Mouse (Mus musculus) neural tube, embryonic 14.5 days (tissue): ENCODE data around the gene Gm15127. TPM values are rescaled to one million over a fixed set of nuclear protein-coding genes. Genes with fewer than 3 reads are reported as not detected.
"Not testable (repeated sequence)": the region's sequence is repeated elsewhere in the genome, so short reads cannot be mapped to it uniquely, and the experiment has no call there.

Source experiments
- ATAC-seq: fragments of 200-750 bp; cut with Nextera tagmentation; 2 replicates; pipeline ENCODE4 v1.8.0; 2017; ENCODE audit warnings: low read depth, mild to moderate bottlenecking, moderate TSS enrichment, moderate library complexity
- H3K27ac ChIP-seq: fragments of 300-500 bp; sonication (generic); 2 replicates; pipeline ENCODE4 v1.5.1; 2014; ENCODE audit warnings: low read depth, mild to moderate bottlenecking, control low read depth, low read length, moderate library complexity, mixed read lengths
- H3K27me3 ChIP-seq: fragments of 300-500 bp; sonication (generic); 2 replicates; pipeline ENCODE4 v1.6.1; 2014; ENCODE audit warnings: low read length; ENCODE audit not compliant: control insufficient read depth, insufficient read depth
- H3K36me3 ChIP-seq: fragments of 300-500 bp; sonication (generic); 2 replicates; pipeline ENCODE4 v1.6.1; 2014; ENCODE audit warnings: low read length, mixed read lengths; ENCODE audit not compliant: control insufficient read depth, insufficient read depth
- H3K4me1 ChIP-seq: fragments of 300-500 bp; sonication (generic); 2 replicates; pipeline ENCODE4 v1.6.1; 2014; ENCODE audit warnings: low read length; ENCODE audit not compliant: control insufficient read depth, insufficient read depth
- H3K4me2 ChIP-seq: fragments of 300-500 bp; sonication (generic); 2 replicates; pipeline ENCODE4 v1.6.1; 2014; ENCODE audit warnings: mild to moderate bottlenecking, low read depth, low read length, control low read depth
- H3K4me3 ChIP-seq: fragments of 300-500 bp; sonication (generic); 2 replicates; pipeline ENCODE4 v1.5.1; 2014; ENCODE audit warnings: low read depth, low read length, control low read depth, mixed read lengths
- H3K9ac ChIP-seq: fragments of 300-500 bp; sonication (generic); replicated peaks from 2 replicates; pipeline ENCODE4 v1.6.1; 2014; ENCODE audit warnings: low read depth, mild to moderate bottlenecking, control low read depth, low read length, mixed read lengths
- H3K9me3 ChIP-seq: fragments of 300-500 bp; sonication (generic); 2 replicates; pipeline ENCODE4 v1.6.1; 2016; ENCODE audit warnings: low read length; ENCODE audit not compliant: control insufficient read depth
- WGBS: fragments of 180-500 bp; shearing (Covaris S2); extraction: QIAGEN DNeasy Blood & Tissue Kit; methylation state at CpG from one replicate; pipeline ENCODE4 v1.1.7; 2014; 5-methylcytosine and 5-hydroxymethylcytosine counted together
- polyA plus RNA-seq: library from polyadenylated mRNA; unstranded; fragments of >200 nt; fragmentation: Nextera tagmentation; extraction: Ambion mirVana; gene quantifications from 2 replicates; pipeline ENCODE4 v1.2.1, GENCODE M21; 2014

Gm15127 gene
- not detected in 2 replicates for polyA plus RNA-seq

- H3K27me3 ChIP-seq, H3K4me2 ChIP-seq, H3K36me3 ChIP-seq, H3K9ac ChIP-seq, H3K9me3 ChIP-seq, H3K4me1 ChIP-seq, ATAC-seq, H3K27ac ChIP-seq, H3K4me3 ChIP-seq: not testable (repeated sequence)
- WGBS: 83% methylated on average over 2 of the region's 4 CpGs
These were observed at the start of gene Gm15127 for GRCm38 (mm10) chrX:148663298-148663697. Gene Gm15127, plus strand, starts transcription at chrX:148663598.

GRCm38 (mm10) chrX:148615053-148615452 lies 48.3 kb upstream of the Gm15127 start, which contains the start of gene Gm8334:
Gene Gm8334, minus strand, starts transcription at chrX:148615153.
- not testable (repeated sequence) for H3K9ac ChIP-seq, H3K27me3 ChIP-seq, ATAC-seq, H3K4me1 ChIP-seq, H3K4me3 ChIP-seq, H3K9me3 ChIP-seq, H3K36me3 ChIP-seq, H3K27ac ChIP-seq, H3K4me2 ChIP-seq
- 92% methylated on average over 3 of the region's 7 CpGs for WGBS

GRCm38 (mm10) chrX:148676290-148676689 lies 12.9 kb downstream of the Gm15127 start:
- not testable (repeated sequence) for H3K9ac ChIP-seq, H3K27ac ChIP-seq, H3K4me1 ChIP-seq, H3K36me3 ChIP-seq, ATAC-seq, H3K4me3 ChIP-seq, H3K4me2 ChIP-seq, H3K9me3 ChIP-seq, H3K27me3 ChIP-seq
- 33% methylated on average over 1 of the region's 1 CpGs for WGBS

Other genes starting within 250 kb of the Gm15127 start
- gene Gm15114, start 174.6 kb upstream of the Gm15127 start, polyA plus RNA-seq: not detected in 2 replicates
- not detected in 2 replicates for gene Gm8334, start 48.4 kb upstream of the Gm15127 start, polyA plus RNA-seq
- gene Luzp4, start 194.0 kb downstream of the Gm15127 start, polyA plus RNA-seq: not detected in 2 replicates